Mouse (Mus musculus) left cerebral cortex, postnatal 25 days (tissue): Measurements from ENCODE around the gene Prex1. TPM values are rescaled to one million over a fixed set of nuclear protein-coding genes. Genes with fewer than 3 reads are reported as not detected.

Experiments
- DNase-seq, 2 experiments: peaks; one replicate each; pipeline ENCODE4 v3.0.0; 2022; ENCODE audit warnings: low spot score in 2 of 2, mixed read lengths in 1 of 2
- intact Hi-C: fragments of 180-260 bp; cut with DNase I; formaldehyde crosslinking; loops from one replicate; pipeline ENCODE4 v1.15.1; 2025
- total RNA-seq, 2 experiments: library from RNA; stranded (reverse); gene quantifications; 2 replicates each; pipeline ENCODE4 v1.2.3; 2021

The Prex1 gene
- total RNA-seq, 2 experiments from 2014 or later = 115 to 120 TPM

- DNase-seq = peak; percentile 51 to 81
- intact Hi-C loops = loop anchor here (5.0 kb wide), 1 partner anchor 36 kb away; no protein-coding TSS in a partner anchor
Measured at GRCm38 (mm10) chr2:166667790-166668695, 45.6 kb downstream of the Prex1 start.

DNA sequence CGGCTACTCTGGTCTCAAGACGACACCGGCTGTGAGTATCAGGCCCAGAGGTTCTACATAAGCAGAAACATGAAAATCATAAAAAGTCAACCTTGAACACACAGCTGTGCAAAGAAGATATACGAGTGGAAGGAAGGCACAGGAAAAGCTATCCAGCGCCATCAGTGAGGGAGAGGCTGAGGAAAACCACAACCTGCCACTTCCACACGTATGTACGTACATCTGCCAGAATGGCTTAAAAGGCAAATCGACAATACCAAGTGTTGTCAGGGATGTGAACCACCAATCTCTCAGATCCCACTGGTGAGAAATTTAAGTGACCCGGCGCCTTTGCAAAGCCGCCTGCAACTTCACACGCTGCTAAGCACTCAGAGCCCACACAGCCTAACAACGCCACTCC lies 47.5 kb downstream of the Prex1 start:
- DNase-seq = no peak
- intact Hi-C loops = loop anchor here (5.0 kb wide), 1 partner anchor 34 kb away; no protein-coding TSS in a partner anchor

- intact Hi-C loops = loop anchor here (2.0 to 5.0 kb wide), 3 partner anchors 23 to 47 kb away; partner anchors contain the start of gene Prex1
- DNase-seq = no peak
Measured at GRCm38 (mm10) chr2:166665244-166665922, 48.2 kb downstream of the Prex1 start.

DNA sequence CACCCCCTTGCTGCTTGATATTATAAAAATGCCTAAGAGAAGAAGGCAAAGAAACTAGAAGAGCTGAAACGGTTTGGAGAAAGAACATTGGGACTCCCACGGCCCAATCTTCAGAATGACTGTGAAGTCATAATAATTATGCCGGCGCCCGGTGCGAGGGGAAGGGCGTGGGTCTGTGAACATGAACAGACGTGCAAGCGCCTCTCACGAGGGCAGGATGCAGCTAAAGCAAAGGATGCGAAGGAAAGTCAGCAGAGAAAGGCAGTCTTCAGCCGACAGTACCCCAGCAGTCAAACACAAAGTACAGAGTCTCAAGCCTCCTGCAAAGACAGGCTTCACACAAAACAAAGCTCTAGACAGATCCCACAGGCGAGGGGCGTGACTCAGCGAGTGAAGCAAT lies 49.1 kb downstream of the Prex1 start:
- DNase-seq = peak; percentile 51 to 76
- intact Hi-C loops = loop anchor here (2.0 kb wide), 2 partner anchors 22 to 48 kb away; partner anchors contain the start of gene Prex1

DNA sequence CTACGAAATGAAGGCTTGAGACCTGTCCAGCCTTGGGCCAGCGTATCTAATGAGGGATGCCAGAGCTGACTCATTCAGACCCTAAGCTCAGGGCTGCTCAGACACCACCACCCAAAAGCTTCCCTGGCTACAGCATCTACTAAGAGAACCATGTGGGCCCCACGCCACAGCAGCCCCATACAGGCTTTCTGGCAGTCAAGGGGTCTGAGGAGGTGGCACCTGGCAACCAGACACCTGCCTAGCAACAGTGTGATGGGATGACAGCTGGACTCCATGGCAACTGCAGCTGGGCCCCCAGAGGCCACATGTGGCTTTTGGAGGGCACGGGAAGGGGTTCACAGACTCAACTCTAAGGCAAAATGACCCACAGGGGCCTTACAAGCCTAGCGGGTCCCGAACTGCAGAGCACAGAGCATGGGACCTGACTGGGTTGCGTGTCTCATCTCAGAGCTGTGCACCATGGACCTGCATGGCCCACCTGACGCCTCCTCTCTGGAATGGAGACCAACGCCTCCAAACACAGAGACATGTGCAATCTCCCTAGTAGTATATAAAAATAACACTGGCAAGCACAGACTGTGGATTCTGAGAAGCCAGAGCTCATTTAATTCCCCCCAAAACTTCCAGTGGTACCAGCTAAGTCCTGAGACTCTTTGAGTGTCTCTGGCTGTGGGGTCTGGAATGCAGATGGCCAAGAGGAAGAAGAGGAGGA lies 50.2 kb downstream of the Prex1 start:
- DNase-seq = peak in 1 of 2 experiments; percentile 62
- intact Hi-C loops = no loop called here

DNA sequence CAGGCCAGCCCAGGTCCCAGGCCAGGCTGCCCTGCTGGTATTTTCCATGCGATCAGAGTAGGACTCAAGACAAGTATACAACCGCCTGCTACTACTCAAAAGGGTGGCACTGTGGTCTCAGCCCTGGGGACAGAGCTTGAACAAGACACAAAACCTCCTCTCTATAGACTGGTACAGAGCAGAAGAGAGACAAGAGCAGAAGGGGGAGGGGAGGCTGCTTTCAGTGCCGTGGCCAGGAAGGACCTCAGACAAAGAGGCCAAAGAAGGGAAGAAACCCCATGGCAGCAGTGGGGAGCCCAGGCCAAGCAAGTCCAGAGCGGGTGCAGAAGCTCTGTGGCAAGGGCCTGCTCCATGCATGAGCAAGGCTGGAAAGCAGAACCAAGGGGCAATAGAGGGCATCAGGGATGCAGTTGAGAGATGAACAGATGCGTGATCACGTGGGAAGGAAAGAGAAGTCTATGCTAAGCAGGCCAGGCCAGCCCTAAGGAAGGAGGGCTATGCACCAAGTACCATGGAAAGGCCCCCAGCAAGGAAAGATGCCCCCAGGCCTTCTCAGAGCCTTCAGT lies 51.0 kb downstream of the Prex1 start:
- intact Hi-C loops = no loop called here
- peak; percentile 44 to 69 for DNase-seq

DNA sequence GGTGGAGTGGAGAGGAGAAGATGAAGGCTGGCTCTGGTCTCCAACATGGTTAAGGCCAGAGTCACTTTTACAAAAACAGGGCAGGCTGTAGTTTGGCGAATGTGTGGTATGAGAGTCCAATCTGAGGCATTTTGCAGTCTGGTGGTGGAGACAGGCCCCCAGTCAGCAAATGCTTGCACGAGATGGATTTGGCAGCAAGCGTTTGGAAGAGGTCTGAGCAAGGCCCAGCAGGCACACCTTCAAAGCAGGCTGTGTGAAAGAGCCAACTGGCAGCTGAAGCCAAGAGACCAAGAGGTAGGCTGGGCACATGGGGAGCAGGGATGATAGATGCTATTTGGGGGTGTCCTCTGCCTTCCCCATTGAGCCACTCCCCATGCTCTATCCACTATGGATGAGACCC lies 51.7 kb downstream of the Prex1 start:
- intact Hi-C loops = no loop called here
- DNase-seq = no peak

GRCm38 (mm10) chr2:166661498-166661897 lies 52.1 kb downstream of the Prex1 start:
- intact Hi-C loops = no loop called here
- no peak for DNase-seq

DNA sequence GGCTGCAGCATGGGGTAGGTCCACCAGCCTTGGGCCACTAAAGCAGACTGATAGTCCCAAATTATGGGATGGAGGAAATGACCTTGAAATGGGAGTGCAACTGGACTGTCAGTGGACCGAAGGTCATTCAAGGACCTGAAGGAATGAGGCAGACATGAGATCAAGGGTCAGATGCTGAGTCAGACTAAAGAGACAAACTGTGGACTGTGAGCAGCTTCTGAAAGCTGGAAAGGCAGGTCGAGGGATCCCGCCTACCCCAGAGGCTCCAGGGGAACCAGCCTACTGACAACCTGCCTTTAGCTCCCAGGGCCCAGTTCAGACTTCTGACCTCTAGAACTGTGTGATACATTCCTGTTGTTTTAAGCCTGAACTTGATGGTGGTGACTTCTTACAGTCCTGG lies 55.3 kb downstream of the Prex1 start:
- intact Hi-C loops = no loop called here
- no peak for DNase-seq

GRCm38 (mm10) chr2:166657451-166658011 lies 56.1 kb downstream of the Prex1 start:
- intact Hi-C loops = no loop called here

DNA sequence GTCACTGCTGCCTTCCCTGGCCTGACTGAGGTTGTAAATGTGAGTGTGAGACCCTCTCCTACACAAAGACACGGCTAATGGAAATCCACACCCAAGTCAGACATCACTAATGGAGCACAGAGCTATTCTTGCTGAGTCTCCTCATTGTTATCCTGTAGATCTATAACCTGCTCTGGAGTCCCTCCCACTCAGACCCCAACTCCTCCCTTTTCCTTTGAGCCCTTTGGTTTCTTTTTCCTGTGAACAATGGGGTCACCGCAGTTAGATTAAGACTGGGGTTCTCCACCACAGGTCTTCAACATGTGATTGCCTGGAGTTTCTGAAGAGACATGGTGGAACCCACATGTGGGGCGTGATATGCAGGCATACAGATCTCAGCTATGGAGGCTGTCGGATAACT lies 57.0 kb downstream of the Prex1 start:
- no peak for DNase-seq
- intact Hi-C loops = no loop called here

More at GRCm38 (mm10) chr2:166657451-166658011, 56.1 kb downstream of the Prex1 start:
- no peak for DNase-seq

GRCm38 (mm10) chr2:166655727-166656520 lies 57.7 kb downstream of the Prex1 start:
- DNase-seq = no peak
- intact Hi-C loops = no loop called here

- DNase-seq = no peak
- intact Hi-C loops = no loop called here
Measured at GRCm38 (mm10) chr2:166655308-166655707, 58.3 kb downstream of the Prex1 start.

- intact Hi-C loops = no loop called here
- DNase-seq = no peak
Measured at GRCm38 (mm10) chr2:166654875-166655274, 58.8 kb downstream of the Prex1 start.

DNA sequence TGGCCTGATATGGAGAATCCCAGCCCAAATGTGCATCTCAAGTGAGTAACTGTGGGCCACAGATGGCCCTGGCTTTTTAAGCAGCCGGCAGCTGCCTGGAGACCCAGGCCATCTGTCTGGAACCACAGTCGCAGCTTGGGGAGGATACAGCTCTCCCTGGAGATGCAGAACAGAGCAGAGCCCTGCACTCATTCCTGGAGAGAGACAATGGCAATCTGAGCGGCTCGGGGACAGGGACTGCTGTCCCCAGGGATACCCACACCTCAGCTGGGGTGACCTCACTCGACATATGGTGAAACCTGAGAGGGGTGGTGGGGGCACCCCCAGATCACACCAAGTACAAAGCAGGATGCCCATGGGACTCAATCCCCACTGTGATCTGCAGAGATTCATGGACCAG lies 60.1 kb downstream of the Prex1 start:
- intact Hi-C loops = no loop called here
- DNase-seq = no peak

GRCm38 (mm10) chr2:166652672-166653071 lies 61.0 kb downstream of the Prex1 start:
- intact Hi-C loops = no loop called here

GRCm38 (mm10) chr2:166651317-166652030 lies 62.2 kb downstream of the Prex1 start:
- no peak for DNase-seq
- intact Hi-C loops = no loop called here

More at GRCm38 (mm10) chr2:166652672-166653071, 61.0 kb downstream of the Prex1 start:
- DNase-seq = no peak

GRCm38 (mm10) chr2:166650414-166650813 lies 63.2 kb downstream of the Prex1 start:
- intact Hi-C loops = no loop called here
- DNase-seq = peak in 1 of 2 experiments; percentile 65
